Mouse (Mus musculus): ENCODE data around the gene Crhr1.
"Not testable (repeated sequence)": the region's sequence is repeated elsewhere in the genome, so short reads cannot be mapped to it uniquely, and the experiment has no call there.

Crhr1 gene

DNA sequence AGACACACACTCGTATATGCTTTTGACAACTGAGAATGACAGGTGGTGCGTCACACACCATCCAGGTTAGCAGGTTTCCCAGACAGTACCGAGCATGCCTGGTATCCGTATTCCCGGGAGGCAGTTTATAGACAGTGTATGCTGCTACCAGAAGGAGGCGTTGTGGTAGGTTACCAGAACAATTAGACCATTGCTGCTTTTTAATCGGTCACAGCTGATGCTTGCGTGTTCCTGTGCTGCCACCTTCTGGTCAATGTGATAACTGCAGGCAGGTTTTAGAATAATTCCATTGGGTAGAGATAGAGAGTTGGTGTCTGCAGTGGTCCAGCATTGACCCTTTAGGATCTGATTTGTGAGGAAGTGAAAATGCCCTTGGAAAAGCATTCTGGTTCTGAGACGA is 63.1 kb downstream of the Crhr1 start:
- CTCF ChIA-PET: no interaction called here

DNA sequence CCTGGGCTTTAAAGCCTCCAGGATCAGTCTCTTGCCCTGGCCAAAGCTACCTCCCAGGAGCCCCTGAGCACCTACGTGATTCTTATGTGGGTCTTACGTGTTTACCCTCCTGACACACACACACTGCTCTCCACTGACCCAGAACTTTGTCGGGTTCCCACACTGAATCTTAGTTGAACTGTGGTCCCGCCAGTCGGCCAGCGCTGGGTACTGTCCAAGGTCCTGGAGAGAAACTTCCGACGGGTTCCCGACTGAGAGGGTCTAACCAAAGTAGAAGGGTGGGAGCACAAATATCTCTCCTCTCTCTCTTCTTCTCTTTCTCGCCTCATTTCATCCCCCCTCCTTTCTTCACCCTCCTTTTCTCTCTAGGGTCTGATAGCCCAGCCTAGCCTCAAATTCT is 65.2 kb downstream of the Crhr1 start:
- CTCF ChIA-PET: no interaction called here

DNA sequence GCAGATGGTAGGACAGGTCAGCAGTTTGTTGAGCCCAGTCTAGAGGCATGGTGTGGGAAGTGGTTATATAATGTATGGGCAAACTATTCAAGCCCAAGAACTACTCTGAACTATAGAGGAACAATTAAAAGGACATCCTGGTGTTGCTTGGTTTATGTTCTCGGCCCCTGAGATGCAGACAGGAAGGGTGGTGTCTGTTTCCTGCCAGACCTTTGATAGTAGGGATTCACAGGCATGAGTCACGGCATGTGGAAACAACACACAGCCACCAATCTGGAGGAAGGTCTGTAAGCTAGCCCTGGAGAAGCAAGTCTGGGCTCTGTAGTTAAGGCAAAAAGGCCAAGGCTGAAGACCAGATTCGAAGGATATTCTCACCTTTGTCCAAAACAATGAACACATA is 70.6 kb downstream of the Crhr1 start:
- CTCF ChIA-PET: no interaction called here

DNA sequence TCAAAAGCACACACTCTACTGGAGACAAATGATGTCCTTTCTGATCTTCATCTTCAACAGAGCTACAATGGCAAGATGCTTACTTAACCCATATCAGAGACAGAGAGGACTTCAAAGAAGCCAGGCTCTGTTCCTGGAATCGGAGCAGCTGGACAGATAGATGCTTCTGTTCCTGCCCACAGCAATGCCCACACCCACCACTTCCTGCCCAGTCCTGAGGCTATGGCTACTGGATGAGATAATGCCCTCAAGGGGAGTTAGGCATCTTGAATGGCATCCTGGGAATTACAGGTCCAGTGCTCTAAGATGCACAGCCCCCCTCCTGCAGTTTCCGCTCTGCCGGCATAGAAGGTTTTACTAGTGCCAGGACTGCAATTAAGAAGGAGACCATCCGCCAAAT is 73.9 kb downstream of the Crhr1 start:
- CTCF ChIA-PET: no interaction called here

DNA sequence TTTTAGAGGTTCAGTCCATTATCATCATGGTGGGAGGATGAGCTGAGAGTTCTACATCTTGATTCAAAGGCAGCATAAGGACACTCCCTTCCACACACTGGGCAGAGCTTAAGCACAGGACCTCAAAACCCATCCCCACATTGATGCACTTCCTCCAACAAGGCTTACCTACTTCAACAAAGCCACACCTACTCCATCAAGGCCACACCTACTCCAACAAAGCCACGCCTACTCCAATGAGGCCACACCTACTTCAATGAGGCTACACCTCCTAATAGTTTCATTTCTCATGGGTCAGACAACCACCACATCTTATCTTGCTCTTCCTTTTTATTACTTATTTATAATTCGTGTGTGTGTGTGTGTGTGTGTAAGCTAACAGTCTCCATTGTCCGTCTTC is 76.4 kb downstream of the Crhr1 start:
- CTCF ChIA-PET: no interaction called here

DNA sequence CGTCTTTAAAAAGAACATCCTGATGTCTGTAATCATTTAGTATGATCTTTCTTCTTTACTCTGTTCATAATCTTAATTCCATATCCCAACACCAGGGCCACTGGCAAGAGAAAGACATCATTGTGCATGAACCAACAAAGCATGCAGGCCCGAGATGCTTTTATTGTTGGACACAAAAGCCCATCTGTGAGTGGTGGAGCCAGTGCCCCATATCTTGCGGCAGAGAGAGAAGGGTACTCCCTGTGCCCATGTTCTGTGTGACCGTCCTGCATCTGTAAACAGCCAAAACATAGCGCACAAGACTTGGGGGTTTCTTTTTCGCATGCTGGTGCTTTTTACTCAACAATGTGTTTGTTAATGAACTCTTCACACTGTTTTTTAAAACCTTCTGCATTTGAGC is 78.6 kb downstream of the Crhr1 start:
- CTCF ChIA-PET: no interaction called here

DNA sequence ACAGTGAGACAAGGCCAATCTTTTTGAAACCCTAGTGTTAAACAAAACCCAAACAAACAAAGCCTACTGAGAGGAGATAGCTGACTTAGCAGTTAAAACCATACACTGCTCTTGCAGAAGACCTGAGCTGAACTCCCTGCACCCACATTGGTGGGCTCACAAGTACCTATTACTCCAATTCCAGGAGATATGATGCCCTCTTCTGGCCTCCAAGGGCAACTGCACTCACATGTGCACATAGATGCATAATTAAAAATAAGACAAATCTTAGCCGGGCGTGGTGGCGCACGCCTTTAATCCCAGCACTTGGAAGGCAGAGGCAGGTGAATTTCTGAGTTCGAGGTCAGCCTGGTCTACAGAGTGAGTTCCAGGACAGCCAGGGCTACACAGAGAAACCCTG is 81.5 kb downstream of the Crhr1 start:
- CTCF ChIA-PET: not testable (repeated sequence)

DNA sequence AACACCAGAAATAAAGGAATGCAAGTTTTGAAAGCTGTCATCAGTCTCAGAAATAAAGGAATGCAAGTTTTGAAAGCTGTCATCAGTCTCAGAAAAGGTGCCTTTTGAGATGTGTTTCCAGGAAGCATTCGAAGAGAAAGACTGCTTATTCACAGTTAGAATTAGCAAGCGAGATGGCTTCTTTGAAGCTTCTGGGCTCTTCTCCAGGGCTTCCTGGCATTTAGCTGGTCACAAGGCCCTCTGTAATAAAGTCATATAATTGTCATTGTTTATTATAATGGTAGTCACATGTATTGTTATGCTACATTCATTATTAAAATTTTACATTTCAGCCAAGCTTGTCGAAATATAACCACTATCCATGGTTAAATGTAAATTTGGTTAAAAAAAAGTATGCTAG is 85.4 kb downstream of the Crhr1 start:
- CTCF ChIA-PET: interaction anchor here (0.6 kb wide), 1 partner anchor 168 kb away, joined by 4 read pairs; no protein-coding TSS in a partner anchor

DNA sequence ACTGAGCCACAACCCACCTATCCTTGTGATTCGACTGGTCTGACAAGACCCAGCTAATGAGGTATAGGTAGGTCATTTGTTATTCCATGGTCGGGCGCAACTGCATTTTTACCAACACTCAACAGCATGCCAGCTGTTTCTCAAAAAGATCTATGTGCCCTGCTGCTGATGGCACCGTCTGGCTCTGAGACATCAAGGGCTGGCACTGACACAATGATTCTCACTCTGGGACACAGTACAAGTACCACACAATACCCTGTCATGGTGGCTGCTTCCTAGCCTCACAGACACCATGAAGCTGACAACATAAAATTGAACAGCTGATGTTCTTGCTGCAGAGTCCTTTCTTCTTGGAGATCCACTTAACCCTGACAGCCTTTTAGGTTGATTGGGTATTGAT is 87.6 kb downstream of the Crhr1 start:
- CTCF ChIA-PET: no interaction called here

DNA sequence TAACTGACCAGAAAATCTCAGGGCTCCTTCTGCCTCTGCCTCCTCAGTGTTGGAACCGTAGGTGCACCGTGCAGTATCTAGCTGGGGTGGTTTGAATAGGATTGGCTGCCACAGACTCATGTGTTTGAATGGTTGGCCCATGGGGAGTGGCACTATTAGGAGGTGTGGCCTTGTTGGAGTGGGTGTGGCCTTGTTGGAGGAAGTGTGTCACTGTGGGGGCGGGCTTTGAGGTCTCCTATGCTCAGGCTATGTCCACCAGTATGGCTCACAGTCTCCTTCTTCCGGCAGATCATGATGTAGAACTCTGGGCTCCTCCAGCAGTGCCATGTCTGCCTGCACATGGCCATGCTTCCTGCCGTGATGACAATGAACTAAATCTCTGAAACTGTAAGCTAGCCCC is 89.1 kb downstream of the Crhr1 start:
- CTCF ChIA-PET: no interaction called here

DNA sequence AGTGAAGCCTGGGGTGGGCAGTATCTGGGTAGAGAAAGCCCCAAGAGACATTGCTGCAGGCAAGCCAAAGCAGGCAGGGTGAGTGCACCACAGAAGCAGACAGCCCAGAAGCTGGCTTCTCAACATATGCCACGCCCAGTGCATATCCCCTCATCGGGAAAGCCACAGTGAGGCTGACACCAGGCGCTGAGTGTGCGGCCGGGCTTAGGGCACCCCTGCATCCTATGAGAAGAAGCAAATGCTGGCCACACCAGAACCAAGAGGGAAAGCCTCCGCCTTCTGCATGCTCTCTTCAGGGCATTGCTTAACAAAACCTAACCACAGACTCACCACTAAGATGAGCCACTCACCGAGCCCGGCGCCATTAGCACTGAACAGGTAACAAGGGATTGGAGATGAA is 90.6 kb downstream of the Crhr1 start:
- CTCF ChIA-PET: no interaction called here
